Mouse (Mus musculus) embryonic facial prominence, embryonic 13.5 days (tissue): ENCODE results near the gene Nedd4. TPM values are rescaled to one million over a fixed set of nuclear protein-coding genes. Genes with fewer than 3 reads are reported as not detected.

Experiments used
- ATAC-seq: fragments of 200-750 bp; cut with Nextera tagmentation; 2 replicates; pipeline ENCODE4 v1.8.0; 2017; ENCODE audit warnings: low read depth; ENCODE audit not compliant: insufficient number of reproducible peaks, insufficient read depth, low FRiP score, low TSS enrichment
- H3K27ac ChIP-seq: fragments of 300-500 bp; sonication (generic); 2 replicates; pipeline ENCODE4 v1.5.1; 2015; ENCODE audit warnings: moderate library complexity, mild to moderate bottlenecking, inconsistent platforms
- H3K27me3 ChIP-seq: fragments of 300-500 bp; sonication (generic); 2 replicates; pipeline ENCODE4 v1.6.1; 2015; ENCODE audit warnings: mild to moderate bottlenecking, inconsistent platforms
- H3K36me3 ChIP-seq: fragments of 300-500 bp; sonication (generic); 2 replicates; pipeline ENCODE4 v1.6.1; 2015; ENCODE audit warnings: mild to moderate bottlenecking, inconsistent platforms
- H3K4me1 ChIP-seq: fragments of 300-500 bp; sonication (generic); 2 replicates; pipeline ENCODE4 v1.6.1; 2015; ENCODE audit warnings: inconsistent platforms
- H3K4me2 ChIP-seq: fragments of 300-500 bp; sonication (generic); 2 replicates; pipeline ENCODE4 v1.6.1; 2015; ENCODE audit warnings: moderate library complexity, mild to moderate bottlenecking, inconsistent platforms
- H3K4me3 ChIP-seq: fragments of 300-500 bp; sonication (generic); 2 replicates; pipeline ENCODE4 v1.5.1; 2015; ENCODE audit warnings: mild to moderate bottlenecking, inconsistent platforms
- H3K9ac ChIP-seq: fragments of 300-500 bp; sonication (generic); 2 replicates; pipeline ENCODE4 v1.6.1; 2015; ENCODE audit warnings: mild to moderate bottlenecking, inconsistent platforms
- H3K9me3 ChIP-seq: fragments of 300-500 bp; sonication (generic); 2 replicates; pipeline ENCODE4 v1.6.1; 2016; ENCODE audit warnings: inconsistent platforms
- WGBS: fragments of 180-500 bp; shearing (Covaris S2); methylation state at CpG from one replicate; pipeline ENCODE4 v1.1.7; 2015; ENCODE audit warnings: mixed read lengths; 5-methylcytosine and 5-hydroxymethylcytosine counted together
- polyA plus RNA-seq: library from polyadenylated mRNA; unstranded; fragments of >200 nt; fragmentation: Nextera tagmentation; extraction: Ambion mirVana; gene quantifications from 2 replicates; pipeline ENCODE4 v1.2.1, GENCODE M21; 2015

The Nedd4 gene
- polyA plus RNA-seq, 1 experiment from 2014 or later = 659 TPM

GRCm38 (mm10) chr9:72685231-72685630 is 23.1 kb downstream of the Nedd4 start:
- peaks cover 27% of the 10 kb centered on the region for H3K4me1 ChIP-seq
- no peak overlapping the region for H3K4me3 ChIP-seq
- H3K9ac ChIP-seq = no peak overlapping the region
- 93% methylated on average over 4 of the region's 4 CpGs for WGBS
- no peak overlapping the region for H3K27ac ChIP-seq
- no peak for ATAC-seq
- no peaks in the 10 kb centered on the region for H3K9me3 ChIP-seq
- H3K36me3 ChIP-seq = peaks cover 86% of the 10 kb centered on the region
- no peak overlapping the region for H3K4me2 ChIP-seq
- no peaks in the 10 kb centered on the region for H3K27me3 ChIP-seq

GRCm38 (mm10) chr9:72686506-72686905 is 24.4 kb downstream of the Nedd4 start:
- peaks cover 39% of the 10 kb centered on the region for H3K4me1 ChIP-seq
- no peak for ATAC-seq
- WGBS = 81% methylated on average over 4 of the region's 4 CpGs
- no peak overlapping the region for H3K4me2 ChIP-seq
- H3K4me3 ChIP-seq = no peak overlapping the region
- no peaks in the 10 kb centered on the region for H3K27me3 ChIP-seq
- no peak overlapping the region for H3K27ac ChIP-seq
- H3K9me3 ChIP-seq = no peaks in the 10 kb centered on the region
- H3K9ac ChIP-seq = no peak overlapping the region
- H3K36me3 ChIP-seq = peaks cover 92% of the 10 kb centered on the region

DNA sequence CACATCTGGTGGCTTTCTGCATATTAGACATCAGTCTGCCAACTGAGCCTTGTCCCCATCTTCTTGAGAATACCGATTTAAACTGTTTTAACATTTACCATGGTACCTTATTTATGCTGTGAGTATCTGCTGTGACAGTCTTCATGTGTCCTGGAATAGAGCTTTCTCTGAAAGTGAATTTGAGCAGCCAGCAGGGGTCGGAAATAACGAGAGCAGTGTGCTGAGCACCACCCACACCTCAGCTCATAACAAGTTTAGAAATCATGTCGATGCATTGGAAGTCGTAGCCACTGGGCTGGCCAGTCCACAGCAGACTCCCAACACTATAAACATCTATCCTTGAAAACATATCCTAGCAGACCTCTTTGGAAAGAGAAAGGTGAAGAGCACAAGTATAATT is 27.4 kb downstream of the Nedd4 start:
- no peaks in the 10 kb centered on the region for H3K27me3 ChIP-seq
- peaks cover 80% of the 10 kb centered on the region for H3K36me3 ChIP-seq
- WGBS = 62% methylated on average over 5 of the region's 5 CpGs
- H3K9me3 ChIP-seq = no peaks in the 10 kb centered on the region
- no peak overlapping the region for H3K4me3 ChIP-seq
- H3K27ac ChIP-seq = no peak overlapping the region
- no peak overlapping the region for H3K9ac ChIP-seq
- H3K4me1 ChIP-seq = peaks cover 64% of the 10 kb centered on the region
- ATAC-seq = no peak
- H3K4me2 ChIP-seq = no peak overlapping the region

DNA sequence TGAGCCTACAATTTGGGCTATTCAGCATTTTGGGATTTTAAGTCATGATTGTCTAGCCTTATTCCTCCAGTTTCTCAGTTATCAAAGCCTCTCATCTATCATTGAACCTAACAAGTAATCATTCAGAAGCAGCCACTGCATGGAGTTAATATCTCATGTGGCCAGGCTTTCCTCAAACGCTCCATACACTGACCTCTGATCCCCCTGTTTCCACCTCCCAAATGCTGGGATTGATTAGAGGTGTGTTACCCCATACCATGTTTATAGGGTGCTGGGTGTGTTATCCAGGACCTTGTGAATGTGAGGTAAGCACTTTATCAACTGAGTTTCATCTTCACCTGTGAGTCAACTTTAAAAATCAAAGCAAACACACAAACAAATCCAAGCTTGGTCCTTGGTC is 28.7 kb downstream of the Nedd4 start:
- Histone ChIP-seq H3K9ac (no peak overlapping the region), H3K27me3 (no peaks in the 10 kb centered on the region), H3K27ac (peak overlapping the region; percentile 49; the same call in 1 of the 2 replicates), H3K4me2 (no peak overlapping the region), H3K36me3 (peaks cover 74% of the 10 kb centered on the region), H3K9me3 (no peaks in the 10 kb centered on the region), H3K4me3 (no peak overlapping the region), H3K4me1 (peaks cover 68% of the 10 kb centered on the region)
- WGBS = 45% methylated on average over 1 of the region's 1 CpGs
- no peak for ATAC-seq

DNA sequence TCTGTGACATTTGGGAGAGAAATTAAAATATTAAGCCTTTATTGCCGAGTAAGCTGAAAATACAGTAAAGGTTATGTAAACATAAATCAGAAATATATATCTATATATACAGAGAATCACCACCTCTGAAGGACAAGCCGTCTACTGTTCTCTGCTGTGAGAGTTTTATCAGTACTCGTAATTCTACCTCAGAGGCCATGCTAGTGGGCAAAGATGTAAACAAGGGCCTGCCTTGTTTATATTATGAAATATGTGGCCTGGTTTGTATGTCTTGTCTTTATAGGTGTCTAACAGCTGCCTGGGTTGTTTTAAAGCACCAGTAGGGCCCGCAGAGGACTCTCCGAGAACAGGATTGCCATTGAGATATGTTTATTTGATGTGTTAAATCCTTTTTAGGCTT is 29.8 kb downstream of the Nedd4 start:
- Histone ChIP-seq H3K4me1 (peaks cover 69% of the 10 kb centered on the region), H3K36me3 (peaks cover 70% of the 10 kb centered on the region), H3K27ac (peak overlapping the region; percentile 78; the same call in 1 of the 2 replicates), H3K4me2 (peak overlapping the region; percentile 44), H3K9me3 (no peaks in the 10 kb centered on the region), H3K9ac (no peak overlapping the region), H3K27me3 (no peaks in the 10 kb centered on the region), H3K4me3 (no peak overlapping the region)
- no peak for ATAC-seq
- WGBS = 58% methylated on average over 5 of the region's 5 CpGs

DNA sequence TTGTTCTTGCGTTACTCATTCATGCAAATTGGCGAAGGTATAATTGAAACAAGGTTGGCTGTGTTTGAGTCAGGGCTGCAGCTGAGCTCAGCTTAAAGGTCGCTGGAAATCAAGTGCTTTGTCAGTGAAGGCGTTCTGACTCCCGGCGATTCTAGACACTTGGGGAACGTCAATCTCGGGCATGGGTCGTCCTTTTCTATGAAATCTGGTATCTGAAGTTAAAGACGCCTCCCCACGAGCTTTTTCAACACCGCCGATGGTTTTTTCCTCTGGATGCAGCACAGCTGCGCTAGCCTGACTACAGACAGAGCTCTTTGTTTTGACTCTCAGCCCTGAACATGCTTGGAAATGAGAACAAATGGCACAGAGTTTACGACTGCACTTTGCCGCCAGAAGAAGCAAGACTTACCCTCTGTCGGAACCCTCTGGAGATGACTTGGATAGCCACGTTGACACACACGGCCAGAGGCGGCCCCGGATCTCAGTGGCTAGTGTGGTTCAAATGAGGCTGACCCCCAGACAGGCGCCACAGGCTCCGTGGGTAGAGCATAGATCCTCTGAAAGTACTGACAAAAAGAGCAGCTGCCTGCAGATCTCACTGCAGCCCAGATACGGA is 31.0 kb downstream of the Nedd4 start:
- Histone ChIP-seq H3K4me1 (peaks cover 76% of the 10 kb centered on the region), H3K9me3 (no peaks in the 10 kb centered on the region), H3K36me3 (peaks cover 68% of the 10 kb centered on the region), H3K4me2 (peak overlapping the region; percentile 44), H3K9ac (peak overlapping the region; percentile 33; the same call in 1 of the 2 replicates), H3K4me3 (no peak overlapping the region), H3K27ac (peak overlapping the region; percentile 78), H3K27me3 (no peaks in the 10 kb centered on the region)
- no peak for ATAC-seq
- WGBS = 48% methylated on average over 24 of the region's 24 CpGs

DNA sequence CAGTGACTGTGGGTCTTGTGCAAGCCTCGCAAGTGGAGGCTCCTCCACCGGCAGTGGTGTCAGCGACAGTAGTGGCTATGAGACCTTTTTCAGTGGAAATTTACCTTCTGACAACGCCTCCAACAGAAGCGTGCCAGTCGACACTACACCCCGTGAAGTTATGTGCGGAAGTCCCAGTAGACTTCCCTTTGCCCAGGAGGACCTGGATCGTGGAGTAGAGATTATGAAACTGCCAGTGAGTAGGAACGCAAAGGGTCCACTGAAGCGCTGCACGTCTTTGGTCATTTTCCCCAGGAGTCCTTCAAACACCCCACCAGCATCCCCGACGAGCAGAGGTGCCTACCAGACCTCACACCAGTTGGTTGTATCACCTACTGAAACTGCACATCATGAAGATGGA is 31.7 kb downstream of the Nedd4 start:
- Histone ChIP-seq H3K27ac (peak overlapping the region; percentile 78; the same call in 1 of the 2 replicates), H3K9ac (0 out of 2 replicates have a peak overlapping the region, but pooled peaks have one; percentile 33), H3K36me3 (peaks cover 68% of the 10 kb centered on the region), H3K4me1 (peaks cover 76% of the 10 kb centered on the region), H3K27me3 (no peaks in the 10 kb centered on the region), H3K4me2 (peak overlapping the region; percentile 44), H3K9me3 (no peaks in the 10 kb centered on the region), H3K4me3 (no peak overlapping the region)
- WGBS = 90% methylated on average over 14 of the region's 14 CpGs
- no peak for ATAC-seq

GRCm38 (mm10) chr9:72696508-72696907 is 34.4 kb downstream of the Nedd4 start:
- 35% methylated on average over 3 of the region's 3 CpGs for WGBS
- Histone ChIP-seq H3K9ac (no peak overlapping the region), H3K4me3 (no peak overlapping the region)

DNA sequence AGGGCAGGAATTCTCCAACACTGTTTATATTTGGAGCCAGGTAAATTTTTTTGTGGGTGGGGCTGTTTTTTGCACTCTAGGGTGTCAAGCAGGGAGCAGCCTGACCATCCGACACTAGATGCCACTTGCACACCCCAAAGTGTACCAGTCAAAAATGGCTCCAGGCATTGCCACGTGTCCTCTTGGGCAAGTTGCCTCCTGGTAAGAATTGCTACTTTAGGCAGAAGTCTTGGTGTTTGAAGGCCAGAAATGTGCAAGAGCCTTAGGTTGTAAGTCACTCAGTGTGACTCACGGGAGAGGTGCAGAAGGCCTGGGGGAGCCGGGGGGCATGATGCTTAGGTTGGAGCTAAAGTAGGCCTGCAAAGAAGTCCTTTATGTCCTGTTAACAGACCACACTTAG is 35.6 kb downstream of the Nedd4 start:
- H3K4me3 ChIP-seq = no peak overlapping the region
- peaks cover 78% of the 10 kb centered on the region for H3K36me3 ChIP-seq
- H3K4me1 ChIP-seq = peaks cover 66% of the 10 kb centered on the region
- H3K9ac ChIP-seq = no peak overlapping the region
- no peaks in the 10 kb centered on the region for H3K27me3 ChIP-seq
- 92% methylated on average over 4 of the region's 4 CpGs for WGBS
- no peaks in the 10 kb centered on the region for H3K9me3 ChIP-seq
- ATAC-seq = no peak
- 0 out of 2 replicates have a peak overlapping the region, but pooled peaks have one; percentile 11 for H3K27ac ChIP-seq
- H3K4me2 ChIP-seq = no peak overlapping the region

More at GRCm38 (mm10) chr9:72696508-72696907, 34.4 kb downstream of the Nedd4 start:
- 0 out of 2 replicates have a peak overlapping the region, but pooled peaks have one; percentile 12 for H3K4me2 ChIP-seq
- H3K27ac ChIP-seq = no peak overlapping the region
- H3K27me3 ChIP-seq = no peaks in the 10 kb centered on the region
- H3K36me3 ChIP-seq = peaks cover 68% of the 10 kb centered on the region
- H3K9me3 ChIP-seq = no peaks in the 10 kb centered on the region
- peaks cover 73% of the 10 kb centered on the region for H3K4me1 ChIP-seq
- ATAC-seq = no peak

DNA sequence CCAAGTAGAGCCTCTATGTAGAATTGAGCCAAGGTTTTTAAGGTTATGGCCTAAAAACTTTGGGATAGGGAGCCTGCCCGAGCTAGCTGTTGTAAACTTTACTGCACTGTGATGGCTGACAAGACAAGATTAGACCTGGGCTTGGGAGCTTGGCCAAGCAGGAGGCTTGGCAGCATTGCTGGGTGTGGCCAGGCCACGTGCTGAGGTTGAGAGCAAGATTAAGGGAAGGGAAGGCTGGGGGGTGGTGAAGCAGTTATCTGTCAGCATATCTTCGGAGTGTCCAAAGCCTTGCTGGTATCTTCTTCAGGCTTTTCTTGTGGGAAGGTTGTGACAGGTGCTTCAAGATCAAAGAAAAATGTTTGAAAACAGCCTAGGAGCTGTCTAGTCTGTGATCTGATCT is 37.6 kb downstream of the Nedd4 start:
- 67% methylated on average over 3 of the region's 3 CpGs for WGBS
- Histone ChIP-seq H3K4me1 (peaks cover 52% of the 10 kb centered on the region), H3K4me3 (no peak overlapping the region), H3K4me2 (no peak overlapping the region), H3K36me3 (peaks cover 79% of the 10 kb centered on the region), H3K9me3 (no peaks in the 10 kb centered on the region), H3K27me3 (no peaks in the 10 kb centered on the region), H3K27ac (no peak overlapping the region), H3K9ac (no peak overlapping the region)
- ATAC-seq = no peak

DNA sequence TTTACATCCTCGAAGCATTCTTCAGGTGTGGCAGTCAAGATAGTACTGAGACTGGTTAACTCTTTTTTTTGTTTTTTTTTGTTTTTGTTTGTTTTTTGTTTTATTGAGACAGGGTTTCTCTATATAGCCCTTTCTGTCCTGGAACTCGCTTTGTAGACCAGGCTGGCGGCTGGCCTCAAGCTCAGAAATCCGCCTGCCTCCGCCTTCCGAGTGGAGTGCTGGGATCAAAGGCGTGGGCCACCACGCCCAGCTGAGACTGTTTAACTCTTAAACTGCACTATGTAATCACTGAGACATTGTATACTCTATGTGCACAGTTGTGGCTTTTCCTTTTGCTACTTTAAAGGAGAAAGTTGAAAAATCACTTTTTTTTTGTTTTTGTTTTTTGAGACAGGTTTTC is 39.3 kb downstream of the Nedd4 start:
- H3K4me1 ChIP-seq = peaks cover 47% of the 10 kb centered on the region
- H3K36me3 ChIP-seq = peaks cover 87% of the 10 kb centered on the region
- H3K4me2 ChIP-seq = no peak overlapping the region
- ATAC-seq = no peak
- H3K4me3 ChIP-seq = no peak overlapping the region
- H3K27ac ChIP-seq = no peak overlapping the region
- no peaks in the 10 kb centered on the region for H3K27me3 ChIP-seq
- no peaks in the 10 kb centered on the region for H3K9me3 ChIP-seq
- H3K9ac ChIP-seq = no peak overlapping the region
- 49% methylated on average over 8 of the region's 8 CpGs for WGBS

DNA sequence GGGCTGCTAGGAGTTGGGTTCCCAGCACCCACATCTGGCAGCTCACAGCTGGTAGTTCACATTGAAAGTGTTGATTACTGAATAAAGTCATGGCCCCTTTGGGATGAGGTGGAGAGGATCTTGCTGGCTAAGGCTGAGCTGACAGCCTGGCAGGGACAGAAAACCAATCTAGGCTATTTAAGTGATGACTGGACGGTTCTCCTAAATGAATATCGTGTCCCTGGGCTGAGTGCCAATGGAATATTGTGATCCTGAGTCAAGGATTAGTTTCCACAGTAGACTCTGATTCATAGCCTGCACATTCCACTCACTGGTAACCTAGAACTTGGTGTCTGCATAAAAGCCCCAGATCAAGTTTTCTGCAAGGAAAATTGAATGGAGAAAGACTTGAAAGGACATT is 39.9 kb downstream of the Nedd4 start:
- Histone ChIP-seq H3K4me1 (peaks cover 41% of the 10 kb centered on the region), H3K4me2 (no peak overlapping the region), H3K27ac (no peak overlapping the region), H3K36me3 (peaks cover 86% of the 10 kb centered on the region), H3K9ac (no peak overlapping the region), H3K4me3 (no peak overlapping the region), H3K27me3 (no peaks in the 10 kb centered on the region), H3K9me3 (no peaks in the 10 kb centered on the region)
- 54% methylated on average over 2 of the region's 2 CpGs for whole genome bisulfite sequencing
- ATAC-seq = no peak
